13 mouse cellular contexts compared by ENCODE assay signal in the genomic region with DNA sequence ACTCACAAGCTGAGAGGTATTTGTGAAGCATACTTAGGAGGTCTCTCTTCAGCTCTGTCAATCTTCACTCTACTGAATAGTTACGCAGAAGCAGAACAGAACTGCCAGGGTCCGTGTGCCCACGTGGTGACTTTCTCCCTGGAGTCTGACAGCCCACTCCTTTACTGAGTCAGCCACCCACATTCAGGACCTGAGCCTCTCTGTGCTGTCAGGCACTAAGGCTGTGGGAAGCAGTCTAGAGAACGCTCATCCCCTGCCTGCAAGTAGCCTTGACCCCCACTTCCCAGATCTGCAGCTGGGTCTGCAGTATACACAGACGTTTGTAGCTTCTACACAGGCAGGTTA.
DNase-seq lines count a peak whose midpoint lies in the region; ATAC-seq lines count a peak whose summit lies in the region.
"Had no signal": no experiment of that assay in that cellular context is flagged by ENCODE, and none has a peak within 500 bp of the region (broad histone marks: within the 10 kb centered on the region; RNA-seq: fewer than 3 reads in every experiment).

No protein-coding gene starts in this region.

- WGBS in heart, embryonic 12.5 days, result 54% methylated on average over 5 of the region's 5 CpGs
- 83% methylated on average over 5 of the region's 5 CpGs for WGBS in kidney, embryonic 16.5 days
- 79% methylated on average over 5 of the region's 5 CpGs for WGBS in stomach, embryonic 15.5 days

- peaks cover 76% of the 10 kb centered on the region for H3K4me1 ChIP-seq in heart, embryonic 12.5 days (replicated peaks)
- peaks cover 53% of the 10 kb centered on the region for H3K4me1 ChIP-seq in kidney, embryonic 16.5 days (ENCODE audit: insufficient read depth, low read length)
- peaks cover 13% of the 10 kb centered on the region for H3K4me1 ChIP-seq in stomach, embryonic 15.5 days

- peaks cover 79% of the 10 kb centered on the region for H3K36me3 ChIP-seq in heart, embryonic 12.5 days
- no peaks in the 10 kb centered on the region for H3K36me3 ChIP-seq in kidney, embryonic 16.5 days (ENCODE audit: insufficient read depth, low read length)
- peaks cover 5% of the 10 kb centered on the region for H3K36me3 ChIP-seq in stomach, embryonic 15.5 days
- H3K36me3 ChIP-seq: midbrain, embryonic 12.5 days had no signal

- intact Hi-C loops in heart, postnatal 25 days (cut with DNase I), result no loop called here

- no peak overlapping the region for H3K4me2 ChIP-seq in heart, embryonic 12.5 days
- H3K4me2 ChIP-seq in kidney, embryonic 16.5 days (replicated peaks; ENCODE audit: low read depth, low read length), result no peak overlapping the region
- no peak overlapping the region for H3K4me2 ChIP-seq in stomach, embryonic 15.5 days
- H3K4me2 ChIP-seq: midbrain, embryonic 12.5 days had no signal

- peak overlapping the region; percentile 75 for H3K27ac ChIP-seq in heart, embryonic 12.5 days (ENCODE audit: poor library complexity, severe bottlenecking)
- peak overlapping the region; percentile 83 for H3K27ac ChIP-seq in kidney, embryonic 16.5 days (ENCODE audit: low read length)
- H3K27ac ChIP-seq in stomach, embryonic 15.5 days, result peak overlapping the region; percentile 42; the same call in 1 of the 2 replicates
- H3K27ac ChIP-seq: midbrain, embryonic 12.5 days had no signal

- DNase-seq in heart, postnatal 25 days (ENCODE audit: low spot score), result no peak
- no peak for DNase-seq in kidney, postnatal 36 days
- DNase-seq in right cerebral cortex, adult 2 months (ENCODE audit: low spot score in 2 of 2), result peak; percentile 71
- no peak for DNase-seq in right cerebral cortex, postnatal 4 days
- no peak for DNase-seq in ovary, postnatal 36 days (ENCODE audit: low spot score)
- DNase-seq: layer of hippocampus, postnatal 36 days had no signal

- no peaks in the 10 kb centered on the region for H3K27me3 ChIP-seq in heart, embryonic 12.5 days (replicated peaks)
- no peaks in the 10 kb centered on the region for H3K27me3 ChIP-seq in kidney, embryonic 16.5 days (ENCODE audit: insufficient read depth, low read length)
- no peaks in the 10 kb centered on the region for H3K27me3 ChIP-seq in stomach, embryonic 15.5 days (replicated peaks)
- H3K27me3 ChIP-seq: midbrain, embryonic 12.5 days had no signal

- 0 out of 2 replicates have a peak overlapping the region, but pooled peaks have one; percentile 5 for H3K9ac ChIP-seq in heart, embryonic 12.5 days
- H3K9ac ChIP-seq in kidney, embryonic 16.5 days (replicated peaks; ENCODE audit: low read length), result no peak overlapping the region
- no peak overlapping the region for H3K9ac ChIP-seq in stomach, embryonic 15.5 days
- H3K9ac ChIP-seq: midbrain, embryonic 12.5 days had no signal

- no peak for ATAC-seq in heart, embryonic 12.5 days (ENCODE audit: insufficient number of reproducible peaks, low FRiP score)
- ATAC-seq in kidney, embryonic 16.5 days (ENCODE audit: low FRiP score, low TSS enrichment), result no peak
- ATAC-seq in stomach, embryonic 15.5 days (ENCODE audit: insufficient read depth, low FRiP score, low read depth), result no peak
- ATAC-seq: CD4-positive, CD25-positive, alpha-beta regulatory T cell, adult 4 months; intestine, postnatal 0 days had no signal

- no peak overlapping the region for H3K4me3 ChIP-seq in heart, embryonic 12.5 days
- no peak overlapping the region for H3K4me3 ChIP-seq in kidney, embryonic 16.5 days (ENCODE audit: low read length)
- H3K4me3 ChIP-seq in stomach, embryonic 15.5 days (replicated peaks), result no peak overlapping the region
- H3K4me3 ChIP-seq: erythroblast, embryonic 14.5 days; midbrain, embryonic 12.5 days had no signal

- no peaks in the 10 kb centered on the region for H3K9me3 ChIP-seq in heart, embryonic 12.5 days (replicated peaks)
- H3K9me3 ChIP-seq in kidney, embryonic 16.5 days (ENCODE audit: low read length), result no peaks in the 10 kb centered on the region
- no peaks in the 10 kb centered on the region for H3K9me3 ChIP-seq in stomach, embryonic 15.5 days
- H3K9me3 ChIP-seq: midbrain, embryonic 12.5 days had no signal

Comparison
In these comparisons a context has a peak if more than half of its experiments do, and no peak if none do; other contexts are left out.
1. DNase-seq: peak in right cerebral cortex, adult 2 months (2 of 2); none in heart, postnatal 25 days (single experiment), kidney, postnatal 36 days (0 of 2), right cerebral cortex, postnatal 4 days (single experiment) and ovary, postnatal 36 days (single experiment).
2. Peak in every context shown above with its lines, with median percentiles within 50 percentile points of each other: H3K27ac ChIP-seq.